Mouse (Mus musculus): Measurements from ENCODE around the gene Fah.

GRCm38 (mm10) chr7:84605033-84605687 is 1.4 kb downstream of the Fah start:
- TF ChIP-seq EP300 (optimal IDR thresholded peaks at IDR 0.05) (no peak), CTCF (IDR thresholded peaks at IDR 0.05; ENCODE audit: low read depth) (no peak)
